Comparison of ENCODE assay signal across 8 mouse cellular contexts in genomic region chr8:110725084-110725838, GRCm38 (mm10). TPM values are rescaled to one million over a fixed set of nuclear protein-coding genes. Genes with fewer than 3 reads are reported as not detected.
DNase-seq lines count a peak whose midpoint lies in the region; ATAC-seq and TF ChIP-seq lines count a peak whose summit lies in the region.

No protein-coding gene starts in this region.

- H3K4me2 ChIP-seq in midbrain, postnatal 0 days (ENCODE audit: low read depth, low read length, poor library complexity, severe bottlenecking): peak overlapping the region; percentile 88

- intact Hi-C loops in heart, postnatal 36 days (cut with DNase I): no loop called here

- ATAC-seq in midbrain, postnatal 0 days (ENCODE audit: low FRiP score): peak; percentile 14; the same call in 1 of the 2 replicates

- H3K27ac ChIP-seq in heart, embryonic 10.5 days: peak overlapping the region; percentile 50; the same call in 1 of the 2 replicates
- peak overlapping the region; percentile 74 for H3K27ac ChIP-seq in midbrain, postnatal 0 days (ENCODE audit: low read depth, low read length)

- H3K27me3 ChIP-seq in heart, embryonic 10.5 days (ENCODE audit: insufficient read depth, poor library complexity, severe bottlenecking): no peaks in the 10 kb centered on the region
- H3K27me3 ChIP-seq in midbrain, postnatal 0 days (ENCODE audit: insufficient read depth, low read length): no peaks in the 10 kb centered on the region

- 54% methylated on average over 7 of the region's 7 CpGs for WGBS in heart, embryonic 10.5 days
- WGBS in midbrain, postnatal 0 days: 38% methylated on average over 7 of the region's 7 CpGs

- H3K9ac ChIP-seq in midbrain, postnatal 0 days (replicated peaks; ENCODE audit: low read length, poor library complexity, severe bottlenecking): peak overlapping the region; percentile 39; the same call in 1 of the 2 replicates

- H3K4me1 ChIP-seq in heart, embryonic 10.5 days: peaks cover 72% of the 10 kb centered on the region
- H3K4me1 ChIP-seq in midbrain, postnatal 0 days (ENCODE audit: insufficient read depth, low read length): peaks cover 22% of the 10 kb centered on the region

- DNase-seq in heart, embryonic 10.5 days (ENCODE audit: low spot score): no peak
- DNase-seq in heart, postnatal 36 days: no peak
- DNase-seq in right cerebral cortex, postnatal 25 days: peak; percentile 43
- no peak for DNase-seq in right cerebral cortex, postnatal 4 days
- DNase-seq in layer of hippocampus, adult 18-20 months (ENCODE audit: low spot score in 2 of 2): peak; percentile 57 to 74
- DNase-seq in midbrain, postnatal 0 days (ENCODE audit: low spot score): peak; percentile 75
- DNase-seq in thymus, postnatal 14 days: no peak
- DNase-seq in thymus, postnatal 0 days (ENCODE audit: low spot score): no peak

- TF ChIP-seq CTCF in midbrain, postnatal 0 days (IDR thresholded peaks at IDR 0.05): no peak; the same call in 1 of the 2 replicates

- H3K4me3 ChIP-seq in heart, embryonic 10.5 days: no peak overlapping the region
- no peak overlapping the region for H3K4me3 ChIP-seq in midbrain, postnatal 0 days (ENCODE audit: low read depth, low read length)

- H3K36me3 ChIP-seq in heart, embryonic 10.5 days: peaks cover 58% of the 10 kb centered on the region
- peaks cover 42% of the 10 kb centered on the region for H3K36me3 ChIP-seq in midbrain, postnatal 0 days (ENCODE audit: insufficient read depth, low read length)

- H3K9me3 ChIP-seq in heart, embryonic 10.5 days: no peaks in the 10 kb centered on the region
- H3K9me3 ChIP-seq in midbrain, postnatal 0 days (ENCODE audit: low read length): no peaks in the 10 kb centered on the region

RNA-seq across cellular contexts. Expression of gene Mtss1l, which starts 4.0 kb away (rescaled TPM):
- polyA plus RNA-seq in heart, embryonic 10.5 days (2016; fragmentation: Nextera tagmentation; extraction: Ambion mirVana): 5.3 and 6.4 TPM in 2 replicates
- 10 to 100 TPM; 34.3 to 38.1 TPM for total RNA-seq in heart, postnatal 36 days (2021)
- total RNA-seq in layer of hippocampus, adult 18-20 months (2021): 100 to 1,000 TPM; 213 to 214 TPM
- total RNA-seq in midbrain, postnatal 0 days (2014; rRNA removed): 90.5 and 101 TPM in 2 replicates
- polyA plus RNA-seq in midbrain, postnatal 0 days (2015; fragmentation: Nextera tagmentation; extraction: Ambion mirVana): 35.2 and 37.7 TPM in 2 replicates
- 5.8 and 6.4 TPM in 2 replicates for polyA plus RNA-seq in thymus, postnatal 0 days (2015; fragmentation: Nextera tagmentation; extraction: Ambion mirVana)

Comparison
In these comparisons a context has a peak if more than half of its experiments do, and no peak if none do; other contexts are left out.
1. DNase-seq: peak in right cerebral cortex, postnatal 25 days (single experiment), layer of hippocampus, adult 18-20 months (2 of 2) and midbrain, postnatal 0 days (single experiment); none in heart, embryonic 10.5 days (single experiment), heart, postnatal 36 days (0 of 2), right cerebral cortex, postnatal 4 days (single experiment), thymus, postnatal 14 days (single experiment) and thymus, postnatal 0 days (single experiment).